Mouse (Mus musculus) kidney, adult 11 months (tissue): ENCODE measurements around the gene Ndufs3.
"Not testable (repeated sequence)": the region's sequence is repeated elsewhere in the genome, so short reads cannot be mapped to it uniquely, and the experiment has no call there.

Experiments
- DNase-seq: peaks from one replicate; pipeline ENCODE4 v3.0.0; 2022

Gene Ndufs3

GRCm38 (mm10) chr2:90904856-90905224 lies 213 bp upstream of the Ndufs3 start:
- DNase-seq = no peak

DNA sequence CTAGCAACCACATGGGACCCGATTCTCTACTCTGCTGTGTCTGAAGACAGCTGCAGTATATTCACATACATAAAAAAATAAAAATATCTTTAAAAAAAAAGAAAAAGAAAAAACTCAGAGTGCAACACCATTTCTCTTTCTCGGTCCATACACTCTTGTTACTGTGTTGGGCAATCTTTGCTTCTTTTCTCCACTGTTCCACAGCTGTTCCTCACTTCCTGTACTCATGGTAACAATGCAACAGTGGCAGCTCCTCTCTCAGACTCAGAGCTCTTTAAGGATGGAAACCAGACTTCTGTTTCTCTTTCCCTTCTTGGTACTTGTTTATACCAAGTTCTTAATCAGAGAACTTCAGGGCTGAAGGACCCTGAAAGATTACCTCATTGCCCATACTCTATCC lies 1.2 kb downstream of the Ndufs3 start:
- DNase-seq = no peak

- DNase-seq = not testable (repeated sequence)
Measured at GRCm38 (mm10) chr2:90894299-90894677, 10.3 kb downstream of the Ndufs3 start.

GRCm38 (mm10) chr2:90893673-90894298 lies 10.8 kb downstream of the Ndufs3 start:
- no peak for DNase-seq

GRCm38 (mm10) chr2:90889550-90890548 lies 14.8 kb downstream of the Ndufs3 start:
- DNase-seq = peak; percentile 46

DNA sequence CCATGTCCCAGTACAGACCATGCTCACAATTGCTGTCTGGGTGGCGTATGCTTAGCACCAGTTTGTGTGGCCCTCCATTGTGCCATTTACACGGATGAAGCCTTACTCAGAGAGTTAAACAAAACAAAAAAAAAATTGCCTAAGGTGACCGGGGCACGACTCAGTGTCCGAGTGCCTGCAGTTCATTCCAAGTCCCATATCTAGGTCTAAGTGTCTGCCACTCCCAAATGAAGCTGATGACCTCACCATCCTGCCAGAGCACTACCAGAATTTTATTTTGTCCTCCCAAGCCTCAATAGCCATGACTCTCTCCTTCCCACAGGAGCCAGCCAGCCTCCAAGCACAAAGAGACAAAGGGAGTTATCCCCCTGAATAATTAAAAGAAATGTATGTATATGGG lies 17.0 kb downstream of the Ndufs3 start:
- DNase-seq = no peak

- no peak for DNase-seq
Measured at GRCm38 (mm10) chr2:90886436-90886835, 18.2 kb downstream of the Ndufs3 start.

- DNase-seq = no peak
Measured at GRCm38 (mm10) chr2:90885218-90886041, 19.2 kb downstream of the Ndufs3 start, which contains the start of gene C1qtnf4. C1qtnf4 (plus strand) TSS chr2:90885860.

DNA sequence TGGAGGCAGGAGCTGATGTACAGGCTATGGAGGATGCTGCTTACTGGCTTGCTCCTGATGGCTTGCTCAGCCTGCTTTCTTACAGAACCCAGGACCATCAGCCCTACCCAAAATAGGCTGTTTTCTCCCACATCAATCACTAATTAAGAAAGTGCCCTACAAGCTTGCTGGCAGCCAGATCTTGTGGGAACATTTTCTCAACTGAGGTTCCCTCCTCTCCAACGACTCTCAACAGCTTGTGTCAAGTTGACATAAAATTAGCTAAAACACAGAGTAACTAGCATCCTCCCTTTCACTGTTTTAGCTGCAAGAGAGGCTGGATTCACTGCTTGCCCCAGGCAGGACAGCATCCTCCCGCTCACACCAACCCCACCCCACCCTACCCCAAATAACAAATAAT lies 22.8 kb downstream of the Ndufs3 start:
- DNase-seq = no peak

DNA sequence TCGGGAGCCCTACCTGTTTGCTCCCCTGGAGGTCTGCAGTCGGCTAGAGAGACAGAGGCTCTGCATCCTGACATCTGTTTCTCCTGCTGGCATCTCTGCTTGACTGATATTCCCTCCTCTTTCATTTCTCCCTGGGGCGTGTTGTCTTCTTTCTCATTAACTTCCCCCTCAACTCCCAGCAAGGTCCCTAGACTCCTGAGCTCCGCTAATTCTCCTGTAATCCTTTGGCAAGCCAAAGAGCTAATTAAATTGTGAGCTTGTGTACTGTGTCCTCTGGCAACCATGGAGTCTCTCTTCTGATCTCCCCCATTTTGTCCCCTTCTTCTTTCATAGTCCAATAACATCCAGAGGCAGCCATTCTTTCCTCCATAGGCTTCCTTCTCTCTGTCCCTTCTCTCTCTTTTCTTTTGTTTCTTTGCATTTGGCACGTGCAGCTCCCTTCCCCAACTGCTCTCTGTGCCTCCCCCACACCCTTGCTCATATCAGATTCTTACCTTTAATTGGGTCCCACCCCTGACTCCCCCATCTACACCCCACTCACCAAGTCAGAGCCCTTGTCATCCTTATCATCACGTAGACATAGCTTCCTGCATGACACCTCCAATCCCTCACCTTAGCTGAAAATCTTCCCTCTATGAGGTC lies 24.4 kb downstream of the Ndufs3 start:
- no peak for DNase-seq

GRCm38 (mm10) chr2:90879419-90879818 lies 25.2 kb downstream of the Ndufs3 start:
- no peak for DNase-seq

GRCm38 (mm10) chr2:90877584-90878259 lies 26.9 kb downstream of the Ndufs3 start:
- no peak for DNase-seq

DNA sequence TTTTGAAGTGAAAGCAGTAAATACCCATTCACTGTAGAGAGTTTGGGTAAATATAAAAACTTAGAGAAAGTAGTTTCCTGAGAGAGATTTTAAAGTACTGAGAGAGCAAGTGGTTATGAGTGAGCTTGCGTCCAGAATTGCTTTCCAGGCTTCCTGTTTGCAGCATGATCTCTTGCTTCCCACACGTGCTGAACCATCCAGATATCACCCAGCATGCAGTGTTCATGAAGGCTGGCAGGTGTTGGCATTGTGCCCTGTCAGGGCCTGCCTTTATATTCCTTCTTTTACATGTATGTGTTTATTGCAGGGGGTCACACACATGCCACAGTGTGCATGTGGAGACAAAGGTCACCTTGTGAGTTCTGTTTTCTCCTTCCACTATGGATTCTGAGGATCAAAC lies 29.4 kb downstream of the Ndufs3 start:
- no peak for DNase-seq

- DNase-seq = no peak
Measured at GRCm38 (mm10) chr2:90874025-90874424, 30.6 kb downstream of the Ndufs3 start.

DNA sequence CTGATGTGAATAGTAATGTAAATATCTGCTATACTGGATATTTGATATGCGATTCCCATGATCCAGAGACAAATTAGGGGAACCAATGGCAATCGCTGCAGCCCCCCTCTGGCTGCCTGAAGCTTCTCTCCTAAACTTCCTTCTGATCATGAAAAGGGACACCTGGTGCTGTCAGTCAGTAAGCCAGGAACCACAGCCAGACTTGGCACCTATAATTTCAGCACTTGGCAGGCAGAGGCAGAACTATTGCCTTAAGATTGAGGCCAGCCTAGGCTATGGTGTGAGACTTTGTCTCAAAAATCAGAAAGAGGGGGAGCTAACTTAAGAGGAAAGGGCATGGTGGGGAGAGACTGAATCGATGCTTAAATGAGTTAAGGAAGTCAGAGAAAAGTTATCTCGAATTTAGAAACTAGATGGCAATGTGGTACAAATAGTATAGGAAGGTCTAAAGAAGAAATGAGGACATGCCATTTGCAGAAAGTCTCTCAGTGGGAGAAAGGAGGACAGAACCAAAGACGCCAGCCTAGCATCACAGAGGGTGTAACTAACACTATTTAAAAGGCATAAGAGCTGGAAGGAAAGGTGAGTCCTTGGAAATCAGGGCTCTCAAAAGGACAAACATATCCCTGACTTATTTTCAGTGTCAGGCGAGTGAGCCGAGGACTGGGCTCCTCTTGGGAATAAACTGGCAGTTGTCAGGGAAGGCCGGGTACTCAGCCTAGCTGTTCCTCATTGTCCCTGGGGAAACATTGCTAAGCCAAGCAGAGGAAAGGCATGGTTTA lies 33.3 kb downstream of the Ndufs3 start:
- DNase-seq = no peak

- DNase-seq = no peak
Measured at GRCm38 (mm10) chr2:90870136-90870601, 34.5 kb downstream of the Ndufs3 start.

DNA sequence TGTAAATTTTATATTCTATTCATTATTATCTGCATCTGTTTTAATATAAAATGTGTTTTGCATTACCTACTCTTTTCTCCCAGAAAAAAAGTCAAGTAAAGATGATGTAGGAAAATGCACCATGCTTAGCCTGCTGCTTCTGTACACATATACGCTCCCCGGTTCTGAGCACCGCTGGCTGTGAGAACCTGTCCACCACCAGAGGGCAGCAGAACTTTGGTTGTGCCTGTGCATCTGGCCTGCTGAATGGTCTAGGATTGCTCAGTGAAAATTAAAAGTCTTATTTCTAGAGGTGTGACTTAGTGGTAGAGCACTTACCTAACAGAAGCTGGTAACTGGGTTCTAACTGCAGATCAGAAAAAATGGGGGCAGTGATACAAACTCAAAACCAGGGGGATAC lies 38.1 kb downstream of the Ndufs3 start:
- DNase-seq = peak; percentile 59

- no peak for DNase-seq
Measured at GRCm38 (mm10) chr2:90864184-90864583, 40.4 kb downstream of the Ndufs3 start.

DNA sequence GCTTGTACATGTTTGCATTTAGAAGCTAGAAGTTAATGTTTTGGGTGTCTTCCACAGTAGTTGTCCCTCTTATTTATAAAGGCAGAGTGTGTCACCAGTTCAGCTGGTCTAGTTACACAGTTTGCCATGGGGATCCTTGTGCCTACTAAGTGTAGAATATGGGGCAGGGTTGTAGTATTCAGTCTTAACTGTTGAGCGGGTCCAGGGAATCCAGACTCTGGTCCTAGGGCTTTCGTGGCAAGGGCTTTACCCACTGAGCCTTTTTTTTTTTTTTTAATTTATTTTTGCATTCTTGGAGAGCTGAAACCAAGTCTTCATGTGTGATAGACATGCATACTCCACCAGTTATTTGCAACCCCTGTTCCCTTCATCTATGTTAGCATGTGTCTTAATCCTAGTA lies 43.1 kb downstream of the Ndufs3 start:
- DNase-seq = no peak

GRCm38 (mm10) chr2:90850401-90850800 lies 54.2 kb downstream of the Ndufs3 start:
- no peak for DNase-seq

- DNase-seq = no peak
Measured at GRCm38 (mm10) chr2:90848331-90848730, 56.3 kb downstream of the Ndufs3 start.
